Mouse (Mus musculus): ENCODE measurements around the gene Celf2. TPM values are rescaled to one million over a fixed set of nuclear protein-coding genes. Genes with fewer than 3 reads are reported as not detected.

The Celf2 gene
- polyA plus RNA-seq, 1 experiment from 2014 or later = 13.9 TPM

DNA sequence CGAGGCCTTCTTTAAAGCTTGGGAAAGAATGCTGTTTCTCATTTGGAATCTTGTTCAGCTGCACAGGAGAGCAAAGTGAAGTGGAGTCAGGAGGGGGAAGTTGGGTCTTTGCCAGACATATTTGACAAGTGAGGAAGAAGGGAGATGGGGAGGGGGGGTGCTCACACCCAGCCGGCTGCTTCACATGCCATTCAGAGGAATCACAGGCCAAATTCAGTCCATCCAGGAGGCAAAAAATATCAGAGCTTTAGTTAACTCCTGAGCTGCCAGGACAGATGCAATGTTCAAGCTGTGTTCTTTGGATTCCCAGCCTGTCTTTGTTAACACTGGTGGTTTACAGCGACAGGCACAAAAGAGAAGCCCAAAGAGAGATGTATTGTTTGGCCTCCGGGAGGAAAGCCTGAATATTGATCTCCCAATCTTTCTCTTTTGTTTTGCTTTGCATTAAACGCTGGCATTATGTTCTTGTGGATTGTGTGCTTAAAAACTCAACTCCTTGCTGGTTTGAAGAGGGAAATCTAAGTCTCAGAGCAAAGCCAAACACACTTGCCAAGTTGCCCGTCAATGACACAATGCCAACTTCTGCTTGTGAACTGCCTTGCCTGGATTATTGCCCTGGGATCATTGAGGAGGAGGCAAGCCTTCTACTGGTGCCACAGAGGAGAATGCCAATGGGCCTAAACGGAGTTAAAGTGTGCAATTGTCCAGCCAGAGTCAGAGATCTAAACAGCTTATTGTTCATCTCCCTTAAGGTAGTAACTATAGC is 420.1 kb downstream of the Celf2 start:
- Histone ChIP-seq H3K36me3 (ENCODE audit: insufficient read depth, low read length) (no peaks in the 10 kb centered on the region), H3K4me3 (replicated peaks; ENCODE audit: low read depth, low read length) (no peak overlapping the region), H3K4me2 (ENCODE audit: low read length) (no peak overlapping the region), H3K9ac (ENCODE audit: low read depth, low read length) (no peak overlapping the region), H3K9me3 (replicated peaks; ENCODE audit: low read length) (no peaks in the 10 kb centered on the region), H3K27ac (no peak overlapping the region), H3K27me3 (ENCODE audit: insufficient read depth, low read length) (no peaks in the 10 kb centered on the region), H3K4me1 (replicated peaks; ENCODE audit: insufficient read depth, low read length) (no peaks in the 10 kb centered on the region)
- DNase-seq (ENCODE audit: low spot score) (no peak), ATAC-seq (replicated peaks; ENCODE audit: low FRiP score, low read depth) (no peak)
- TF ChIP-seq CTCF (IDR thresholded peaks at IDR 0.05; ENCODE audit: low read depth) = no peak
- WGBS = 45% methylated on average over 7 of the region's 7 CpGs

DNA sequence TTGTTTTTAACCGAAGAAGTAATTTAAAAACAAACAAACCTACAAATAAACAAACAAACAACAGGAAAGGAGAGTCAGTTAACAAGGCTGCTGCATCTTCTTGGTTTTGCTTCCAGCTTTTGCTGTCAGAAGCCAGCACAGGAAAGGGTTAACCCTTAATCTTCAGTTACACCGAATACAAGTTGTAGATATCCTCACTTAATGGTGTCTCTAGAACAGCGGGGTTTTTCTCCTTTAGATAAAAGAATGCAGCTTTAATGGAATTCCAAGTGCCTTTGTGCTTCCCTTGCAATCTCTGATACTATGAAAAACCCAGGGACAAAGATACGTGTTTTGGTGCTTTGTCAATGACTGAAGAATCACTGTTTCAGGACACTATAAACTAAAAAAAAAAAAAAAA is 420.8 kb downstream of the Celf2 start:
- H3K9ac ChIP-seq (ENCODE audit: low read depth, low read length) = no peak overlapping the region
- H3K4me1 ChIP-seq (replicated peaks; ENCODE audit: insufficient read depth, low read length) = no peaks in the 10 kb centered on the region
- H3K4me3 ChIP-seq (replicated peaks; ENCODE audit: low read depth, low read length) = no peak overlapping the region
- H3K36me3 ChIP-seq (ENCODE audit: insufficient read depth, low read length) = no peaks in the 10 kb centered on the region
- no peak overlapping the region for H3K27ac ChIP-seq
- no peak overlapping the region for H3K4me2 ChIP-seq (ENCODE audit: low read length)
- no peak for ATAC-seq (replicated peaks; ENCODE audit: low FRiP score, low read depth)
- H3K27me3 ChIP-seq (ENCODE audit: insufficient read depth, low read length) = no peaks in the 10 kb centered on the region
- no peak for DNase-seq (ENCODE audit: low spot score)
- no peak for TF ChIP-seq CTCF (IDR thresholded peaks at IDR 0.05; ENCODE audit: low read depth)
- no peaks in the 10 kb centered on the region for H3K9me3 ChIP-seq (replicated peaks; ENCODE audit: low read length)
- 44% methylated on average over 4 of the region's 4 CpGs for WGBS

DNA sequence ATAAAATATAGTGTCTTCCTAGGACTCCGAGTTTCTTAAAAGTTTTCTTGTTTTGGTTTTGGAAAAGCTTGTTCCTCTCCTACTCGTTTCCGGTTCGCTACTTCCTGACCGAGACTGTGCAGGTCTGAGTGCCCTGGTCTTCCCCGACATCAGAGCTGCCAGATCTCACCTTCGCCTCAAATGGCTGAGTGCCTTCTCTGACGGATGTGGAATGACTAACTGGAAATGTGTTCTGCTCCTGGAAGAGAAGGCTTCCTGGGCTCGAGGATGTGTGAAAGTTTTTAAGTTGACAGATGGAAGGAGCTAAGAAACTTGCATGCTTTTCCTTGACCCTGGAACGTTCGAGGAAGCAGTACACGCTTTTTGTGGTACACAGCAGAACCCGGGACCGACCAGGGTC is 421.9 kb downstream of the Celf2 start:
- no peaks in the 10 kb centered on the region for H3K36me3 ChIP-seq (ENCODE audit: insufficient read depth, low read length)
- no peak overlapping the region for H3K9ac ChIP-seq (ENCODE audit: low read depth, low read length)
- 49% methylated on average over 14 of the region's 14 CpGs for WGBS
- no peak overlapping the region for H3K4me3 ChIP-seq (replicated peaks; ENCODE audit: low read depth, low read length)
- no peak overlapping the region for H3K27ac ChIP-seq
- H3K4me2 ChIP-seq (ENCODE audit: low read length) = no peak overlapping the region
- H3K4me1 ChIP-seq (replicated peaks; ENCODE audit: insufficient read depth, low read length) = no peaks in the 10 kb centered on the region
- no peak for DNase-seq (ENCODE audit: low spot score)
- no peak for TF ChIP-seq CTCF (IDR thresholded peaks at IDR 0.05; ENCODE audit: low read depth)
- ATAC-seq (replicated peaks; ENCODE audit: low FRiP score, low read depth) = no peak
- H3K9me3 ChIP-seq (replicated peaks; ENCODE audit: low read length) = no peaks in the 10 kb centered on the region
- H3K27me3 ChIP-seq (ENCODE audit: insufficient read depth, low read length) = no peaks in the 10 kb centered on the region

DNA sequence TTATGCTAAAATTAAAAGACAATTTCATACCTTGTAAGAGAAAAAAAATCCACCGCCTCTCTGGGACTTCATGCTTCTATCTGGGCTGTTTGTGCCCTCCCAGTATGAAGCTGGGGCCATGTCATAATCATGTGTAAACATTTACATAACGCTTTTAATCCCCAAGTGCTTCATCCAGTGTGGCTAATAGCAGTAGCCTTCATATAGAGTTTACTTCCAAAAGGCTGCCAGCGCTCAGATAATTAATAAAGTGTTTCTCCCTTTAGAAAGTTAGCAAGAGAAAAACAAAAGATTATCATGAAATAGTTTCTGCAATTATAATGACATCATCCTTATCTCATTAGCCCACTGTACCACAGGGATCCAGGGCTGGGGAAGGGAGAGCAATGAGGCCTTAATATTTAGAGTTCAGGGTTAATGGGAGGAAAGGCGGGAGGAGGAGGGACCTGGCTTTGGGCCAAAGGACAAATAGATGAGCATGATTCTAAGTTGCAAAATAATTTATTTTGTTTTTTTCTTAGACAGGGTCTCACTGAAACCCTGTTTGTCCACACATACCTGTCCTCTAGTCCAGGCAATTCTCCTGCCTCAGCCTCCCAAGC is 425.8 kb downstream of the Celf2 start:
- Histone ChIP-seq H3K9ac (ENCODE audit: low read depth, low read length) (no peak overlapping the region), H3K4me3 (replicated peaks; ENCODE audit: low read depth, low read length) (no peak overlapping the region), H3K4me2 (ENCODE audit: low read length) (no peak overlapping the region), H3K4me1 (replicated peaks; ENCODE audit: insufficient read depth, low read length) (peaks cover 6% of the 10 kb centered on the region; the same call in 1 of the 2 replicates), H3K27me3 (ENCODE audit: insufficient read depth, low read length) (no peaks in the 10 kb centered on the region), H3K9me3 (replicated peaks; ENCODE audit: low read length) (no peaks in the 10 kb centered on the region), H3K36me3 (ENCODE audit: insufficient read depth, low read length) (no peaks in the 10 kb centered on the region), H3K27ac (no peak overlapping the region)
- TF ChIP-seq CTCF (IDR thresholded peaks at IDR 0.05; ENCODE audit: low read depth) = no peak
- WGBS = 76% methylated on average over 4 of the region's 4 CpGs
- no peak for ATAC-seq (replicated peaks; ENCODE audit: low FRiP score, low read depth)
- DNase-seq (ENCODE audit: low spot score) = no peak

DNA sequence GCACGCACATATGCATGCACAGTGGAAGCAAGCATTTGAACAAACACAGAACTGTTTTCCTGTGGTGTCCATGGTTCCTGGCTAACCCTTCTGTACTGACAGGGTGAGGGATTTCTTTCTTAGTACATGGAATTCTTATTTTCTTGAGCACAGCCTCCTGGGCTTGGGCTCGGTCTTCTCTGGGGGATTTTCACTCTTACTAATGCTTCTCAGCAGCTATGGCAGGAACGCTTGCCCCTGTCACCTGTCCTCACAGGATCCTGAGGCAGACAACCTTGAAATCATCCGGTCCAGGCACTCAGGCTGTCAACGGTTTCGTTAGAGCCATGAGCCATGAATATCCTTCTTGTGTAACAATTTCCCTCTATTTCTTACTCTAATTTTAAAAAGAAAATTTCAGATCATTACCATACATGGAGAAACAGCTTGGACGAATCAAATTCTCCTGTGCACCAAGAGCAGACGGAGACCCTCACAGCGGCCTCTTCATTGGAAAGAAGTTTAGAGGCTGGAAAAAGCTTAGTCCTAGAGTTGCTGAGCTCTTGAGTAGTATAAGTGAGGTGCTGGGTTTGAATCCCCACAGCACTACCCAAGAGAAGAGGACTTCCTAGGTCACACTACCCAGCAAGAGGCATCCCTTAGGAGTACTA is 426.9 kb downstream of the Celf2 start:
- Histone ChIP-seq H3K27ac (no peak overlapping the region), H3K36me3 (ENCODE audit: insufficient read depth, low read length) (no peaks in the 10 kb centered on the region), H3K9ac (ENCODE audit: low read depth, low read length) (no peak overlapping the region), H3K27me3 (ENCODE audit: insufficient read depth, low read length) (no peaks in the 10 kb centered on the region), H3K9me3 (replicated peaks; ENCODE audit: low read length) (no peaks in the 10 kb centered on the region), H3K4me3 (replicated peaks; ENCODE audit: low read depth, low read length) (no peak overlapping the region), H3K4me1 (replicated peaks; ENCODE audit: insufficient read depth, low read length) (peaks cover 6% of the 10 kb centered on the region; the same call in 1 of the 2 replicates), H3K4me2 (ENCODE audit: low read length) (no peak overlapping the region)
- WGBS = 75% methylated on average over 9 of the region's 9 CpGs
- peak; percentile 30 for DNase-seq (ENCODE audit: low spot score)
- TF ChIP-seq CTCF (IDR thresholded peaks at IDR 0.05; ENCODE audit: low read depth) = no peak
- no peak for ATAC-seq (replicated peaks; ENCODE audit: low FRiP score, low read depth)

Data from kidney, postnatal 0 days (tissue).